Mouse (Mus musculus) stomach, embryonic 15.5 days (tissue): Measurements from ENCODE around the gene Zfp473. TPM values are rescaled to one million over a fixed set of nuclear protein-coding genes. Genes with fewer than 3 reads are reported as not detected.
A peak's percentile ranks its signal among the peaks of the same experiment; 100 is the strongest.
"Not testable (repeated sequence)": the region's sequence is repeated elsewhere in the genome, so short reads cannot be mapped to it uniquely, and the experiment has no call there.

Source experiments
- ATAC-seq: fragments of 200-750 bp; cut with Nextera tagmentation; 2 replicates; pipeline ENCODE4 v1.8.0; 2017; ENCODE audit warnings: low read depth, moderate number of reproducible peaks, moderate TSS enrichment; ENCODE audit not compliant: insufficient read depth, low FRiP score
- H3K27ac ChIP-seq: fragments of 300-500 bp; sonication (generic); 2 replicates; pipeline ENCODE4 v1.5.1; 2015; ENCODE audit warnings: mild to moderate bottlenecking, inconsistent platforms
- H3K27me3 ChIP-seq: fragments of 300-500 bp; sonication (generic); replicated peaks from 2 replicates; pipeline ENCODE4 v1.6.1; 2015; ENCODE audit warnings: inconsistent platforms
- H3K36me3 ChIP-seq: fragments of 300-500 bp; sonication (generic); 2 replicates; pipeline ENCODE4 v1.6.1; 2015; ENCODE audit warnings: inconsistent platforms
- H3K4me1 ChIP-seq: fragments of 300-500 bp; sonication (generic); 2 replicates; pipeline ENCODE4 v1.6.1; 2015; ENCODE audit warnings: inconsistent platforms
- H3K4me2 ChIP-seq: fragments of 300-500 bp; sonication (generic); 2 replicates; pipeline ENCODE4 v1.6.1; 2015; ENCODE audit warnings: mild to moderate bottlenecking, inconsistent platforms
- H3K4me3 ChIP-seq: fragments of 300-500 bp; sonication (generic); replicated peaks from 2 replicates; pipeline ENCODE4 v1.5.1; 2015; ENCODE audit warnings: inconsistent platforms
- H3K9ac ChIP-seq: fragments of 300-500 bp; sonication (generic); 2 replicates; pipeline ENCODE4 v1.6.1; 2015; ENCODE audit warnings: inconsistent platforms
- H3K9me3 ChIP-seq: fragments of 300-500 bp; sonication (generic); 2 replicates; pipeline ENCODE4 v1.6.1; 2016; ENCODE audit warnings: inconsistent platforms
- WGBS: fragments of 180-500 bp; shearing (Covaris S2); methylation state at CpG from one replicate; pipeline ENCODE4 v1.1.7; 2015; 5-methylcytosine and 5-hydroxymethylcytosine counted together
- polyA plus RNA-seq: library from polyadenylated mRNA; unstranded; fragments of >200 nt; fragmentation: Nextera tagmentation; extraction: Ambion mirVana; gene quantifications from 2 replicates; pipeline ENCODE4 v1.2.1, GENCODE M21; 2015

Zfp473 gene
- polyA plus RNA-seq, 1 experiment from 2014 or later: 2.1 TPM

GRCm38 (mm10) chr7:44709881-44710280 is 41.0 kb downstream of the Zfp473 start:
- 78% methylated on average over 5 of the region's 5 CpGs for WGBS
- no peak overlapping the region for H3K9ac ChIP-seq

DNA sequence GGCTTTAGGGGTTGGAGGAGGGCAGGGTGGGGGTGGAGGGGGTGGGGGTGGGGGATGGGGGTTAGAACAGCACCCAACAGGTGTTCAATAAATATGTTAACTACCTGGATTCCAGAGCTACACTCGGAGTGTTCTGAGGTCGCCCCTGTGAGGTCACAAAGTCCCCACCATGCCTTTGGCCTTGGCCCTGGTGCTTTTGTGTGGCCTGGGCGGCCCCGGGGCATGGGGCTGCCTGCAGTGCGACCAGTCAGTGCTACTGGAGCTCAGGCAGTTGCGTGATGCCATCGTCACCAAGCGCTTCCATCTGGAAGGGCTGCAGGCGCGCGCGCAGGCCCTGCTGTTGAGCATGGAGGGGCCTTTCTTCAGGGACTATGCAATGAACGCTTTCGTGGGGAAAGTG is 42.3 kb downstream of the Zfp473 start, which contains the start of gene Izumo2:
Gene Izumo2 (plus strand): TSS at position 169 of the 400 bp plus-strand sequence.
- 75% methylated on average over 14 of the region's 14 CpGs for WGBS
- Histone ChIP-seq H3K27ac (no peak within 1 kb of the TSS), H3K4me2 (no peak within 1 kb of the TSS), H3K27me3 (no peaks in the 10 kb centered on the region), H3K9ac (no peak within 1 kb of the TSS), H3K4me1 (no peaks in the 10 kb centered on the region), H3K36me3 (no peaks in the 10 kb centered on the region), H3K4me3 (no peak within 1 kb of the TSS), H3K9me3 (no peaks in the 10 kb centered on the region)
- ATAC-seq: no peak

More at GRCm38 (mm10) chr7:44709881-44710280, 41.0 kb downstream of the Zfp473 start:
- H3K27me3 ChIP-seq: no peaks in the 10 kb centered on the region
- no peak overlapping the region for H3K27ac ChIP-seq
- no peaks in the 10 kb centered on the region for H3K36me3 ChIP-seq
- H3K4me1 ChIP-seq: no peaks in the 10 kb centered on the region
- no peak for ATAC-seq
- H3K4me3 ChIP-seq: no peak overlapping the region
- no peaks in the 10 kb centered on the region for H3K9me3 ChIP-seq
- H3K4me2 ChIP-seq: no peak overlapping the region

- not testable (repeated sequence) for H3K9me3 ChIP-seq, ATAC-seq, H3K4me3 ChIP-seq, H3K9ac ChIP-seq, H3K36me3 ChIP-seq, H3K27me3 ChIP-seq, H3K27ac ChIP-seq, H3K4me2 ChIP-seq, H3K4me1 ChIP-seq
- 79% methylated on average over 6 of the region's 6 CpGs for WGBS
Measured at GRCm38 (mm10) chr7:44708093-44708492, 42.8 kb downstream of the Zfp473 start.

DNA sequence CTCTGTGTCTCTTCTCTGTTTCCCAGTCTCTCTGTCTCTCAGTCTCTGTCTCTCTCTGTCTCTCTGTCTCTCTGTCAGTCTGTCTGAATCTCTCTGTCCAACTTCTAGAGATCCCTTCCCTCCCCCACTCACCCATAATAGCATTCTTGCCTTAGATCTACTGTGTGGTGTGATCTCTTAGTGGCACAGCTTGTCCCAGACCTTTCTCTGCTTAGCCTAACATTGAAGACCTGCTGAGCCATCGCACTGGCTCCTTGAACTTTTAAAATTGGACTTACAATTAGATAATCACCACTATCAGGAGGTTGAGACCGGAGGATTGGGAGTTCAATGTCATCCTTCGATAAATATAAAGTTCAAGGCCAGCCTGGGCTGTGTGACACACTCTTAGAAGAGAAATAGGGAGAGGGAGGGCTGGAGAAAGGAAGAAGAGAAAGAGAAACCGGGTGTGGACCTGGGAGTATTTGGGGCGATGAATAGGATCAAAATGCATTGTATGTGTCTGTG is 43.6 kb downstream of the Zfp473 start:
- Histone ChIP-seq H3K9ac (no peak overlapping the region), H3K4me2 (no peak overlapping the region), H3K4me3 (no peak overlapping the region), H3K4me1 (no peaks in the 10 kb centered on the region), H3K27ac (no peak overlapping the region), H3K9me3 (no peaks in the 10 kb centered on the region), H3K36me3 (no peaks in the 10 kb centered on the region), H3K27me3 (no peaks in the 10 kb centered on the region)
- WGBS: 83% methylated on average over 5 of the region's 5 CpGs
- ATAC-seq: no peak

DNA sequence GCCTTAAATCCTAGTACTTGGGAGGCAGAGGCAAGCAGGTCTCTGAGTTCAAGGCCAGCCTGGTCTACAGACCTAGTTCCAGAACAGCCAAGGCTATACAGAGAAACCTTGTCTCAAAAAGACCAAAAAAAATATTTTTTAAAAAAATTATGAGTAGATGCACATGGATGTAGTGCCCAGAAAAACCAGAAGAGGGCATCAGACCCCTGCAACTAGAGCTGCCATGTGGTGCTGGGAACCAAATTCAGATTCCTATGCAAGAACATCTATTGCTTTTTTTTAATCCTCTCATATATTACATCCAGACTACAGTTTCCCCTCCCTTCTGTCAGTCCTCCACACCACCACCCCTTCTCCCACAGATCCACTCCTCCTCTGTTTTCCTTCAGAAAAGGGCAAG is 44.5 kb downstream of the Zfp473 start:
- ATAC-seq: no peak
- no peaks in the 10 kb centered on the region for H3K36me3 ChIP-seq
- H3K4me2 ChIP-seq: no peak overlapping the region

GRCm38 (mm10) chr7:44705086-44705485 is 45.8 kb downstream of the Zfp473 start:
- H3K4me1 ChIP-seq: no peaks in the 10 kb centered on the region

More for the DNA sequence above, 44.5 kb downstream of the Zfp473 start:
- Histone ChIP-seq H3K9ac (no peak overlapping the region), H3K9me3 (no peaks in the 10 kb centered on the region), H3K4me3 (no peak overlapping the region), H3K27me3 (no peaks in the 10 kb centered on the region), H3K4me1 (no peaks in the 10 kb centered on the region), H3K27ac (no peak overlapping the region)

GRCm38 (mm10) chr7:44704363-44704762 is 46.5 kb downstream of the Zfp473 start:
- 51% methylated on average over 3 of the region's 3 CpGs for WGBS
- no peak overlapping the region for H3K9ac ChIP-seq
- no peaks in the 10 kb centered on the region for H3K9me3 ChIP-seq
- H3K36me3 ChIP-seq: no peaks in the 10 kb centered on the region
- H3K4me1 ChIP-seq: no peaks in the 10 kb centered on the region
- no peak overlapping the region for H3K27ac ChIP-seq
- H3K27me3 ChIP-seq: no peaks in the 10 kb centered on the region
- ATAC-seq: no peak
- no peak overlapping the region for H3K4me2 ChIP-seq
- no peak overlapping the region for H3K4me3 ChIP-seq

More at GRCm38 (mm10) chr7:44705086-44705485, 45.8 kb downstream of the Zfp473 start:
- Histone ChIP-seq H3K4me2 (no peak overlapping the region), H3K36me3 (no peaks in the 10 kb centered on the region), H3K27ac (no peak overlapping the region), H3K4me3 (no peak overlapping the region), H3K9ac (no peak overlapping the region), H3K9me3 (no peaks in the 10 kb centered on the region), H3K27me3 (no peaks in the 10 kb centered on the region)
- WGBS: 89% methylated on average over 4 of the region's 4 CpGs
- ATAC-seq: no peak

- Histone ChIP-seq H3K4me2 (no peak overlapping the region), H3K9me3 (no peaks in the 10 kb centered on the region), H3K27ac (no peak overlapping the region), H3K4me1 (no peaks in the 10 kb centered on the region), H3K9ac (no peak overlapping the region), H3K4me3 (no peak overlapping the region), H3K36me3 (no peaks in the 10 kb centered on the region), H3K27me3 (no peaks in the 10 kb centered on the region)
- ATAC-seq: no peak
- 76% methylated on average over 8 of the region's 8 CpGs for WGBS
Measured at GRCm38 (mm10) chr7:44702985-44703384, 47.9 kb downstream of the Zfp473 start.

DNA sequence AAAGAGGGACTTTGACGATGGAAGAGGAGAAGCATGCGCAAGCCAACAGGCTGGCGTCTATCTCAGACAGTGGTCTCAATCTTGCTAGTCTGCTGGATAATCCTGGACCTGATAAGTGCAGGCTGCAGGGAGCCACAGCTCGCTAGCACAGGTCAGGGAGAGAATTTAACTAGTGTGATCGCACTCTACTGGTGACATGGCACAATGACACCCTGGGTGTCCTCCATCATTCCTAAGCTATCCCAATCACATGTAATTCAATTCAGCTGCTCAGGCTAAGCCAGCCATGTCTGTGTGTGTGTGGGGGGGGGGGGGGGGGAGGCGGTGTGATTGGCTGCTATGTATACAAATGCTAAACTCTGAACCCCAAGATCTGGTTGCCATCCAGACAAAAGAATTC is 48.9 kb downstream of the Zfp473 start:
- 0 out of 2 replicates have a peak, but pooled peaks have one; percentile 28 for ATAC-seq

DNA sequence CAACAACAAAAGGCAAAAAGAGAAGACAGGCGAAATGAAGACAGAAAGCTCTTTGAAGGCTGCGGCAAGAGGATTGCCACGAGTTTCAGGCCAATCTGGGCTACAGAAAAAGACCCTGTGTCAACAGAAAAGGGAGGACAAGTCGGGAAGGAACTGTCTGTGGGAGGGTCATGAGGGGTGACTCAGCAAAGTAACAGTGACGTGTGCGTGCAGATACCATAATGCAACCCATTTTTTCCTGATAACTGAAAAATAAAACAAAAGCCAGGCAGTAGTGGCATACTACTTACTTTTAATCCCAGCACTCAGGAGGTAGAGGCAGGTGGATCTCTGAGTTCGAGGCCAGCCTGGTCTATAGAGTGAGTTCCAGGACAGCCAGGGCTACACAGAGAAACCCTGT is 52.9 kb downstream of the Zfp473 start:
- H3K9ac ChIP-seq: no peak overlapping the region
- H3K4me1 ChIP-seq: peaks cover 16% of the 10 kb centered on the region
- H3K36me3 ChIP-seq: no peaks in the 10 kb centered on the region
- ATAC-seq: no peak
- no peak overlapping the region for H3K27ac ChIP-seq
- H3K9me3 ChIP-seq: no peaks in the 10 kb centered on the region
- H3K4me3 ChIP-seq: no peak overlapping the region
- no peak overlapping the region for H3K4me2 ChIP-seq
- no peaks in the 10 kb centered on the region for H3K27me3 ChIP-seq
- WGBS: 50% methylated on average over 7 of the region's 7 CpGs

More for the DNA sequence above, 48.9 kb downstream of the Zfp473 start:
- no peaks in the 10 kb centered on the region for H3K27me3 ChIP-seq
- no peak overlapping the region for H3K9ac ChIP-seq
- H3K4me1 ChIP-seq: peaks cover 9% of the 10 kb centered on the region
- no peak overlapping the region for H3K4me2 ChIP-seq
- no peaks in the 10 kb centered on the region for H3K36me3 ChIP-seq
- H3K4me3 ChIP-seq: no peak overlapping the region
- 9% methylated on average over 6 of the region's 6 CpGs for WGBS
- no peak overlapping the region for H3K27ac ChIP-seq
- H3K9me3 ChIP-seq: no peaks in the 10 kb centered on the region

DNA sequence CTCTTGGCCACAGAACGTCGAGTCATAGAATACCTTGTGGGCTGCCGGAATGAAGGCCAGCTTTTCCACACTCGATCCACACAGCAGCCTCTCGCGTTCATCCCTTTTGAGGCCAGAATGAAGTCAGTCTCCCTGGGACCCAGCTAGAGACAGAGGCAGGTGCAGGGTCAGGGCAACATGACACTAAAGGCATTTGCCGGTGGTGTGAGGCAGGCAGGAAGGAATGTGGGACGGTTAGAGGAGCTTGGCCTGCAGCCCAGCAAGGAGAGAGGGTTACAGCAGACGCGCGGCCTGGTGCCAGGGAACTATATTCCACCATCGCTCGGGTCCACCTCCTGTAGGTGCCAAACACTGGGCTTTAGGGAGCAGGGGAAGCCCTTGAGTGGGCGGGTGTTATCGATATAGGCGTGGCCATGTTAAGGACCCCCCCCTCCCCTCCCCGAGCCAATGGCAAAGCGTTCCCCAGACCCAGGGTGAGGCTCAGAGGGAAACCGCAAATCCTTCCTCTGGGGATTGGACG is 53.6 kb downstream of the Zfp473 start:
- Histone ChIP-seq H3K27me3 (no peaks in the 10 kb centered on the region), H3K4me3 (no peak overlapping the region), H3K4me1 (peaks cover 16% of the 10 kb centered on the region), H3K36me3 (no peaks in the 10 kb centered on the region), H3K9me3 (no peaks in the 10 kb centered on the region), H3K9ac (no peak overlapping the region), H3K4me2 (peak overlapping the region; percentile 27), H3K27ac (no peak overlapping the region)
- WGBS: 11% methylated on average over 20 of the region's 20 CpGs
- ATAC-seq: peak; percentile 69

- peak; percentile 66 for ATAC-seq
- H3K36me3 ChIP-seq: no peaks in the 10 kb centered on the region
- H3K4me1 ChIP-seq: peaks cover 16% of the 10 kb centered on the region
- 68% methylated on average over 4 of the region's 4 CpGs for WGBS
- no peak overlapping the region for H3K4me3 ChIP-seq
- no peak overlapping the region for H3K4me2 ChIP-seq
- no peaks in the 10 kb centered on the region for H3K9me3 ChIP-seq
- no peaks in the 10 kb centered on the region for H3K27me3 ChIP-seq
- H3K27ac ChIP-seq: peak overlapping the region; percentile 51; the same call in 1 of the 2 replicates
- no peak overlapping the region for H3K9ac ChIP-seq
Measured at GRCm38 (mm10) chr7:44695223-44695622, 55.6 kb downstream of the Zfp473 start.
